Mouse (Mus musculus): ENCODE measurements around the gene Pptc7.

- TF ChIP-seq CTCF (IDR thresholded peaks at IDR 0.05; ENCODE audit: extremely low read depth, insufficient read depth, insufficient read length, insufficient replicate concordance) (no peak), POLR2A (IDR thresholded peaks at IDR 0.05; ENCODE audit: low read depth, low read length) (no peak)
These were observed 43.2 kb upstream of the Pptc7 start for GRCm38 (mm10) chr5:122240989-122241388.
